Mouse (Mus musculus) megakaryocyte, embryonic 14.5 days (primary cell): ENCODE data around the gene Tmem40.

Source experiments
- FLI1 ChIP-seq: IDR thresholded peaks from 2 replicates; pipeline ENCODE4 v1.6.1; 2012; ENCODE audit warnings: low read length, inconsistent platforms, mixed read lengths
- GATA1 ChIP-seq: IDR thresholded peaks from 3 replicates; pipeline ENCODE4 v1.6.1; 2012; ENCODE audit warnings: mixed read lengths, low read length, inconsistent platforms, borderline replicate concordance

DNA sequence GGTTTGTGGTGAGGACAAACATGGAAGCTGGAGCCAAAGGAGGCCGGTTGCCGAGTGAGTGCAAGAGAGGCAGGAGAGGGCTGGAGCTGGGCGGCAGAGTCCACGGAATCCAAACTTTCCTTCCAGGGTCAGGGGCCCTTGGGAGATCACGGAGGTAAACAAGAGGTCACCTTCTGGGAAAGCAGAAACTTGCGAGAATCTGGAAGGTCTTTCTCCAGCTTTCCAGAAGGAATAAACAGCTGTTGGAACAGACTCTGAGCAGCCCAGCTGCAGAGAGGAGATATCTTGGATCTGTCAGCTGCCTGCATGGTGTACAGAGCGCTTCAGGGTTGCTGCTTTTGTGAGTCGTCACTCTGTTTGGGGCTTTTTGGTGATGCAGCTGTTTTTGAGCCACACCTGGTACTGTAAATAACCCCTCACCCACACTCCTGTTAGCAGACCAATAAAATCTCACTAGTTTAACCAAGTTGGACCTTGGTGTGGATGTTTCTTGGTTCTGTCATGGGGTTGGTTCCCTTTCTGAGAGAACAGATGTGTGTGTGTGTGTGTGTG, 45.0 kb downstream of the Tmem40 start:
- no peak for TF ChIP-seq GATA1
- TF ChIP-seq FLI1: no peak
